Mouse (Mus musculus) forebrain, embryonic 14.5 days (tissue): ENCODE data around the gene Lman1l. TPM values are rescaled to one million over a fixed set of nuclear protein-coding genes. Genes with fewer than 3 reads are reported as not detected.

Source experiments
- polyA plus RNA-seq: library from polyadenylated mRNA; unstranded; fragments of >200 nt; fragmentation: Nextera tagmentation; extraction: Ambion mirVana; gene quantifications from 2 replicates; pipeline ENCODE4 v1.2.1, GENCODE M21; 2014

The Lman1l gene
- polyA plus RNA-seq, 1 experiment from 2014 or later: not detected

Other genes with a start within 250 kb of the Lman1l start
- 19.2 and 21.0 TPM in 2 replicates for gene Ppcdc, start 180.7 kb downstream of the Lman1l start, polyA plus RNA-seq
- 73.9 and 91.1 TPM in 2 replicates for gene Scamp5, start 152.7 kb downstream of the Lman1l start, polyA plus RNA-seq
- 18.5 and 20.4 TPM in 2 replicates for gene Rpp25, start 116.7 kb downstream of the Lman1l start, polyA plus RNA-seq
- 791 and 827 TPM in 2 replicates for gene Cox5a, start 99.5 kb downstream of the Lman1l start, polyA plus RNA-seq
- gene Fam219b, start 83.2 kb downstream of the Lman1l start, polyA plus RNA-seq: 20.4 and 23.6 TPM in 2 replicates
- 46.1 and 47.5 TPM in 2 replicates for gene Mpi, start 68.0 kb downstream of the Lman1l start, polyA plus RNA-seq
- 55.5 and 56.4 TPM in 2 replicates for gene Scamp2, start 59.8 kb downstream of the Lman1l start, polyA plus RNA-seq
- gene Ulk3, start 31.3 kb downstream of the Lman1l start, polyA plus RNA-seq: 5.2 and 10.8 TPM in 2 replicates
- gene Cplx3, start 14.5 kb downstream of the Lman1l start, polyA plus RNA-seq: 0.34 and 0.36 TPM in 2 replicates
- gene Csk, start 32.9 kb upstream of the Lman1l start, polyA plus RNA-seq: 29.2 and 29.3 TPM in 2 replicates
- not detected in 2 replicates for gene Cyp1a2, start 62.9 kb upstream of the Lman1l start, polyA plus RNA-seq
- gene Cyp1a1, start 67.2 kb upstream of the Lman1l start, polyA plus RNA-seq: 0.19 TPM in 1 of 2 replicates, not detected in the other
- gene Edc3, start 87.8 kb upstream of the Lman1l start, polyA plus RNA-seq: 27.5 and 28.9 TPM in 2 replicates
- gene Clk3, start 145.1 kb upstream of the Lman1l start, polyA plus RNA-seq: 92.3 and 94.9 TPM in 2 replicates
- 7.0 and 9.8 TPM in 2 replicates for gene Arid3b, start 216.0 kb upstream of the Lman1l start, polyA plus RNA-seq